Mouse (Mus musculus) stomach, embryonic 14.5 days (tissue): Measurements from ENCODE around the gene Lman2l. TPM values are rescaled to one million over a fixed set of nuclear protein-coding genes. Genes with fewer than 3 reads are reported as not detected.

Source experiments
- ATAC-seq: fragments of 200-750 bp; cut with Nextera tagmentation; 2 replicates; pipeline ENCODE4 v1.8.0; 2017; ENCODE audit warnings: low read depth, moderate TSS enrichment; ENCODE audit not compliant: insufficient number of reproducible peaks, insufficient read depth, low FRiP score
- H3K27ac ChIP-seq: fragments of 300-500 bp; sonication (generic); 2 replicates; pipeline ENCODE4 v1.5.1; 2014; ENCODE audit warnings: mild to moderate bottlenecking, low read length, moderate library complexity, mixed read lengths
- H3K27me3 ChIP-seq: fragments of 300-500 bp; sonication (generic); 2 replicates; pipeline ENCODE4 v1.6.1; 2014; ENCODE audit warnings: low read length, control low read depth, mixed read lengths; ENCODE audit not compliant: control insufficient read depth, insufficient read depth
- H3K36me3 ChIP-seq: fragments of 300-500 bp; sonication (generic); 2 replicates; pipeline ENCODE4 v1.6.1; 2014; ENCODE audit warnings: mild to moderate bottlenecking, control low read depth, low read length, moderate library complexity, mixed read lengths; ENCODE audit not compliant: control insufficient read depth, insufficient read depth
- H3K4me1 ChIP-seq: fragments of 300-500 bp; sonication (generic); 2 replicates; pipeline ENCODE4 v1.6.1; 2014; ENCODE audit warnings: low read length, control low read depth, mixed read lengths; ENCODE audit not compliant: control insufficient read depth, insufficient read depth
- H3K4me2 ChIP-seq: fragments of 300-500 bp; sonication (generic); replicated peaks from 2 replicates; pipeline ENCODE4 v1.6.1; 2014; ENCODE audit warnings: low read depth, low read length, control low read depth
- H3K4me3 ChIP-seq: fragments of 300-500 bp; sonication (generic); 2 replicates; pipeline ENCODE4 v1.5.1; 2014; ENCODE audit warnings: low read depth, low read length, control low read depth
- H3K9ac ChIP-seq: fragments of 300-500 bp; sonication (generic); replicated peaks from 2 replicates; pipeline ENCODE4 v1.6.1; 2014; ENCODE audit warnings: low read depth, mild to moderate bottlenecking, control low read depth, low read length, moderate library complexity, mixed read lengths
- H3K9me3 ChIP-seq: fragments of 300-500 bp; sonication (generic); 2 replicates; pipeline ENCODE4 v1.6.1; 2016; ENCODE audit warnings: low read depth, low read length, control low read depth; ENCODE audit not compliant: control insufficient read depth
- WGBS: fragments of 180-500 bp; shearing (Covaris S2); extraction: QIAGEN DNeasy Blood & Tissue Kit; methylation state at CpG from one replicate; pipeline ENCODE4 v1.1.7; 2014; 5-methylcytosine and 5-hydroxymethylcytosine counted together
- polyA plus RNA-seq: library from polyadenylated mRNA; unstranded; fragments of >200 nt; fragmentation: Nextera tagmentation; extraction: Ambion mirVana; gene quantifications from 2 replicates; pipeline ENCODE4 v1.2.1, GENCODE M21; 2014

The Lman2l gene
- polyA plus RNA-seq, 1 experiment from 2014 or later: 35.0 TPM

- peaks cover 51% of the 10 kb centered on the region for H3K36me3 ChIP-seq
Measured at GRCm38 (mm10) chr1:36433616-36434015, 11.5 kb downstream of the Lman2l start.

GRCm38 (mm10) chr1:36432999-36433398, 12.1 kb downstream of the Lman2l start:
- no peak for ATAC-seq
- Histone ChIP-seq H3K4me3 (no peak overlapping the region), H3K9me3 (no peaks in the 10 kb centered on the region), H3K4me1 (no peaks in the 10 kb centered on the region), H3K36me3 (peaks cover 52% of the 10 kb centered on the region), H3K27me3 (no peaks in the 10 kb centered on the region), H3K27ac (no peak overlapping the region), H3K9ac (no peak overlapping the region), H3K4me2 (no peak overlapping the region)
- 77% methylated on average over 4 of the region's 4 CpGs for WGBS

More at GRCm38 (mm10) chr1:36433616-36434015, 11.5 kb downstream of the Lman2l start:
- no peaks in the 10 kb centered on the region for H3K9me3 ChIP-seq
- H3K4me1 ChIP-seq: no peaks in the 10 kb centered on the region
- H3K9ac ChIP-seq: no peak overlapping the region
- 87% methylated on average over 3 of the region's 3 CpGs for WGBS
- no peaks in the 10 kb centered on the region for H3K27me3 ChIP-seq
- ATAC-seq: no peak
- no peak overlapping the region for H3K4me2 ChIP-seq
- no peak overlapping the region for H3K4me3 ChIP-seq
- no peak overlapping the region for H3K27ac ChIP-seq

GRCm38 (mm10) chr1:36429511-36429910, 15.6 kb downstream of the Lman2l start:
- peaks cover 58% of the 10 kb centered on the region for H3K36me3 ChIP-seq
- ATAC-seq: no peak
- WGBS: 90% methylated on average over 2 of the region's 2 CpGs

GRCm38 (mm10) chr1:36404531-36404930, 40.5 kb downstream of the Lman2l start:
- no peaks in the 10 kb centered on the region for H3K9me3 ChIP-seq
- no peaks in the 10 kb centered on the region for H3K4me1 ChIP-seq
- H3K27me3 ChIP-seq: no peaks in the 10 kb centered on the region
- H3K4me3 ChIP-seq: no peak overlapping the region
- H3K4me2 ChIP-seq: no peak overlapping the region
- H3K9ac ChIP-seq: no peak overlapping the region
- no peak for ATAC-seq
- no peak overlapping the region for H3K27ac ChIP-seq
- 75% methylated on average over 6 of the region's 6 CpGs for WGBS
- H3K36me3 ChIP-seq: no peaks in the 10 kb centered on the region

More at GRCm38 (mm10) chr1:36429511-36429910, 15.6 kb downstream of the Lman2l start:
- Histone ChIP-seq H3K4me2 (no peak overlapping the region), H3K4me3 (no peak overlapping the region), H3K9me3 (no peaks in the 10 kb centered on the region), H3K9ac (no peak overlapping the region), H3K4me1 (no peaks in the 10 kb centered on the region), H3K27me3 (no peaks in the 10 kb centered on the region), H3K27ac (no peak overlapping the region)

- ATAC-seq: no peak
- H3K4me2 ChIP-seq: no peak overlapping the region
- WGBS: 53% methylated on average over 4 of the region's 4 CpGs
Measured at GRCm38 (mm10) chr1:36401509-36401908, 43.6 kb downstream of the Lman2l start.

GRCm38 (mm10) chr1:36397041-36397440, 48.0 kb downstream of the Lman2l start:
- no peak overlapping the region for H3K27ac ChIP-seq
- H3K4me1 ChIP-seq: no peaks in the 10 kb centered on the region
- 21% methylated on average over 6 of the region's 6 CpGs for WGBS
- no peak overlapping the region for H3K4me2 ChIP-seq
- no peak overlapping the region for H3K9ac ChIP-seq
- no peaks in the 10 kb centered on the region for H3K9me3 ChIP-seq
- H3K27me3 ChIP-seq: no peaks in the 10 kb centered on the region
- no peak for ATAC-seq
- H3K36me3 ChIP-seq: no peaks in the 10 kb centered on the region
- H3K4me3 ChIP-seq: no peak overlapping the region

More at GRCm38 (mm10) chr1:36401509-36401908, 43.6 kb downstream of the Lman2l start:
- Histone ChIP-seq H3K4me1 (no peaks in the 10 kb centered on the region), H3K9me3 (no peaks in the 10 kb centered on the region), H3K9ac (no peak overlapping the region), H3K4me3 (no peak overlapping the region), H3K36me3 (no peaks in the 10 kb centered on the region), H3K27ac (no peak overlapping the region), H3K27me3 (no peaks in the 10 kb centered on the region)

GRCm38 (mm10) chr1:36379582-36379981, 65.5 kb downstream of the Lman2l start:
- ATAC-seq: no peak

GRCm38 (mm10) chr1:36378880-36379279, 66.2 kb downstream of the Lman2l start:
- WGBS: 70% methylated on average over 6 of the region's 6 CpGs
- ATAC-seq: no peak
- Histone ChIP-seq H3K27ac (no peak overlapping the region), H3K27me3 (no peaks in the 10 kb centered on the region), H3K4me1 (no peaks in the 10 kb centered on the region), H3K36me3 (no peaks in the 10 kb centered on the region), H3K4me3 (no peak overlapping the region), H3K4me2 (no peak overlapping the region), H3K9ac (no peak overlapping the region), H3K9me3 (no peaks in the 10 kb centered on the region)

More at GRCm38 (mm10) chr1:36379582-36379981, 65.5 kb downstream of the Lman2l start:
- Histone ChIP-seq H3K9ac (no peak overlapping the region), H3K9me3 (no peaks in the 10 kb centered on the region), H3K4me1 (no peaks in the 10 kb centered on the region), H3K4me3 (no peak overlapping the region), H3K36me3 (no peaks in the 10 kb centered on the region), H3K4me2 (no peak overlapping the region), H3K27ac (no peak overlapping the region), H3K27me3 (no peaks in the 10 kb centered on the region)
- WGBS: 75% methylated on average over 4 of the region's 4 CpGs
